Mouse (Mus musculus): Measurements from ENCODE around the gene Steap2. TPM values are rescaled to one million over a fixed set of nuclear protein-coding genes. Genes with fewer than 3 reads are reported as not detected.
A peak's percentile ranks its signal among the peaks of the same experiment; 100 is the strongest.

Gene Steap2
- polyA plus RNA-seq, 1 experiment from 2014 or later, result 6.2 TPM

GRCm38 (mm10) chr5:5663057-5663456 is 31.3 kb downstream of the Steap2 start:
- WGBS, result 43% methylated on average over 6 of the region's 6 CpGs
- no peaks in the 10 kb centered on the region for H3K9me3 ChIP-seq
- 0 out of 2 replicates have a peak, but pooled peaks have one; percentile 7 for ATAC-seq (ENCODE audit: low read depth)

DNA sequence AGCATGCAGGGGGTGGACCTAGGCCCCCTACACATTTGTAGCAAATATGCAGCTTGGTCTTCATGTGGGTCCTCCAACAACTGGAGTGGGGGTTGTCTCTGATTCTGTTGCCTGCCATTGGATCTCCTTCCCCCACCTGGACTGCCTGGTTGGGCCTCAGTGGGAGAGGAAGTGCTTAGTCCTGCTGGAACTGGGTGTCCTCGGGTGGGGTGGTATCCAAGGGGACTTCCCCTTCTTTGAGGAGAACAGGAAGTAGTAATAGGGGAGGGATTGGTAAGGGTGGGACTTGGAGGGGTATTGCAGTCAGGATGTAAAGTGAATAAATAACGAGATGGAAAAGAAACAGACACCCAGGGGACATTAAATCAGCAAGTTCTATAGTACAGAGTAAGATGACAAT is 35.7 kb downstream of the Steap2 start:
- no peak overlapping the region for H3K4me2 ChIP-seq
- H3K4me3 ChIP-seq, result no peak overlapping the region
- no peaks in the 10 kb centered on the region for H3K36me3 ChIP-seq
- H3K4me1 ChIP-seq (replicated peaks), result peaks cover 7% of the 10 kb centered on the region
- H3K9me3 ChIP-seq, result no peaks in the 10 kb centered on the region
- no peak for ATAC-seq (ENCODE audit: low read depth)
- H3K9ac ChIP-seq, result no peak overlapping the region
- H3K27ac ChIP-seq (replicated peaks), result no peak overlapping the region
- 0 out of 2 replicates have a peak, but pooled peaks cover 7% of the 10 kb centered on the region for H3K27me3 ChIP-seq
- WGBS, result 53% methylated on average over 2 of the region's 2 CpGs

More at GRCm38 (mm10) chr5:5663057-5663456, 31.3 kb downstream of the Steap2 start:
- Histone ChIP-seq H3K4me2 (peak overlapping the region; percentile 87), H3K9ac (peak overlapping the region; percentile 85), H3K36me3 (no peaks in the 10 kb centered on the region), H3K27me3 (0 out of 2 replicates have a peak, but pooled peaks cover 7% of the 10 kb centered on the region), H3K4me1 (replicated peaks) (peaks cover 24% of the 10 kb centered on the region), H3K27ac (replicated peaks) (no peak overlapping the region), H3K4me3 (peak overlapping the region; percentile 71)

- no peak overlapping the region for H3K4me2 ChIP-seq
- ATAC-seq (ENCODE audit: low read depth), result no peak
- 0 out of 2 replicates have a peak, but pooled peaks cover 5% of the 10 kb centered on the region for H3K27me3 ChIP-seq
- no peak overlapping the region for H3K27ac ChIP-seq (replicated peaks)
- H3K9me3 ChIP-seq, result no peaks in the 10 kb centered on the region
- H3K4me1 ChIP-seq (replicated peaks), result peaks cover 2% of the 10 kb centered on the region
- H3K9ac ChIP-seq, result no peak overlapping the region
- H3K36me3 ChIP-seq, result no peaks in the 10 kb centered on the region
- no peak overlapping the region for H3K4me3 ChIP-seq
- WGBS, result 81% methylated on average over 2 of the region's 2 CpGs
Measured at GRCm38 (mm10) chr5:5657932-5658331, 36.4 kb downstream of the Steap2 start.

- Histone ChIP-seq H3K9me3 (no peaks in the 10 kb centered on the region), H3K4me3 (no peak overlapping the region), H3K4me2 (no peak overlapping the region), H3K36me3 (no peaks in the 10 kb centered on the region), H3K9ac (no peak overlapping the region), H3K4me1 (replicated peaks) (no peaks in the 10 kb centered on the region), H3K27ac (replicated peaks) (no peak overlapping the region), H3K27me3 (no peaks in the 10 kb centered on the region)
- no peak for ATAC-seq (ENCODE audit: low read depth)
- 77% methylated on average over 6 of the region's 6 CpGs for WGBS
Measured at GRCm38 (mm10) chr5:5648817-5649569, 45.4 kb downstream of the Steap2 start.

DNA sequence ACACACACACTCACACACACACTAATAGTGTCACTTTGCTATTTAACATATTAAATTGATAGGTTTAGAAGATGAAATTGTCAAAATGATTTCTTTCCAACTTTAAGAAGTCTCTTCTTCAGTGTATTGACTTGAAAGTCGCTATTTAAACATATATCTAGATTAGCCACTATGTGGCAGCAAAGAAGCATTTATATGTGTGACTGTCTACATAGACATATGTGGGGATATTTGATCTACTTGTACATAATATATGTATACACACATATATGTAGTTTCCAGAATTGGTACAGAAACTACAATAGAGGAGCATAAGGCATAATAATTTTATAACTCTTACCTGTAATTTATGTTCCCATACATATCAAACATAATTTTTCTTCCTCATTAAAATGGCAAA is 48.2 kb downstream of the Steap2 start:
- H3K9ac ChIP-seq, result no peak overlapping the region
- H3K4me1 ChIP-seq (replicated peaks), result no peaks in the 10 kb centered on the region
- H3K9me3 ChIP-seq, result no peaks in the 10 kb centered on the region
- no peak overlapping the region for H3K27ac ChIP-seq (replicated peaks)
- 23% methylated on average over 1 of the region's 1 CpGs for WGBS
- no peaks in the 10 kb centered on the region for H3K36me3 ChIP-seq
- no peak overlapping the region for H3K4me3 ChIP-seq
- peak; percentile 67; the same call in 1 of the 2 replicates for ATAC-seq (ENCODE audit: low read depth)
- no peaks in the 10 kb centered on the region for H3K27me3 ChIP-seq
- H3K4me2 ChIP-seq, result no peak overlapping the region

DNA sequence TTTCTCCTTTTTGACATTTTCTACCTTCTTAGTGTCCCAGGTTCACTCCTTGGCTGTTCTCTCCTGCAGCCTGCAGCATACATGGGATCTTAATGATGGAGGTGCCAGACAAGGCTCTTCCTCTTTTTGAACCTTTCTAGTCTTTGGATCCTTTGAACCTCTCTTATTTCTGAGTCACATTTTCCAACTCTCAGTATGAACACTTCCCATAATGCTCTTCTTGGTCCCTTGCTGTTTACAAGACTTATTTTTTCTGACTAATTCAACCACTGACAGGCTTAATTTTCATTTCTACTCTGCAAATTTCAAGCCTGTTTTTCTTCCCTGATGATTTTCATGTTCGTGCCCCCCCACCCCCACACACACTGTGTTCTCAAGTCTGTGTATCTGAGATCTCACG is 55.9 kb downstream of the Steap2 start:
- Histone ChIP-seq H3K9me3 (no peaks in the 10 kb centered on the region), H3K27ac (replicated peaks) (no peak overlapping the region), H3K4me3 (no peak overlapping the region), H3K4me1 (replicated peaks) (no peaks in the 10 kb centered on the region), H3K4me2 (no peak overlapping the region), H3K36me3 (no peaks in the 10 kb centered on the region), H3K9ac (no peak overlapping the region), H3K27me3 (no peaks in the 10 kb centered on the region)
- 63% methylated on average over 2 of the region's 2 CpGs for WGBS
- no peak for ATAC-seq (ENCODE audit: low read depth)

DNA sequence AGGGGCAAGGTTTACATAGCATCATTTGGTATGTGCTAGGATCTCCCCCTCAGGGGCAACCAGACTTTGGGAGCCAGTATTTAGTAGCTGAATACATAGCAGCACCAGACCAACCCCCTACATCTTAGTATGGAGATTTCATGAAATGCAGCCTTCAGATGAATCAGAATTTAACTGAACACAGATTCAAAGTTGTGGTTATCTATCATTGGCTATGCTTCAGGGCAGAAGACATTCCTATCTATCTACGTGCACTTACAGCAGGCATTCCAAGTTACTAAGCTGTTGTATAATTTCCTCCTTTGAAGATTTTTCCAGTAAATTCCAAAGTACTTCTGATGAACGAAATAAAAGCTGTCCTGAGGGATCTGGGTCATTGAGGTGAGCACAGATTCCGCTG is 68.9 kb downstream of the Steap2 start:
- no peaks in the 10 kb centered on the region for H3K9me3 ChIP-seq
- WGBS, result 83% methylated on average over 3 of the region's 3 CpGs
- H3K9ac ChIP-seq, result no peak overlapping the region
- no peaks in the 10 kb centered on the region for H3K36me3 ChIP-seq
- no peak for ATAC-seq (ENCODE audit: low read depth)
- no peaks in the 10 kb centered on the region for H3K27me3 ChIP-seq
- H3K4me3 ChIP-seq, result no peak overlapping the region
- H3K4me2 ChIP-seq, result no peak overlapping the region
- H3K27ac ChIP-seq (replicated peaks), result no peak overlapping the region
- H3K4me1 ChIP-seq (replicated peaks), result no peaks in the 10 kb centered on the region

DNA sequence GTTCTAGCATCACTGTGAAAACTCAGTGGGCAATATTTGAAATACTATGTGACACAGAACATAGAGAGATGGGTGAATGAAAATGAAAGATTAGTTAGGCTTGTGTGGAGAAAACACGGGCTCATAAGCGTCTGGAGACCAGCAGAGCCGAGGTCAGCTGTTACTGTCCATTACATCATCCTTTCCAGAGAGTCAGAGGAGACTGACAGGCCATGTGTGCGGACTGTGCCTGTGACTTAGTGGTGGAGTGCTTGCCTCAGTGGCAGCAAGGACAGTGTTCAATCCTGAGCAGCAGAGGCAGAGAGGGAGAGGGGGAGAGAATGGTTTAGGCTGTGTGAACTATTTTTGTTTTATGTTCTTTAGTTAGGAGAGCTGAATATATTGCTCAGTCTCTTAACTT is 76.0 kb downstream of the Steap2 start:
- H3K27ac ChIP-seq (replicated peaks), result no peak overlapping the region
- H3K9ac ChIP-seq, result no peak overlapping the region
- H3K9me3 ChIP-seq, result no peaks in the 10 kb centered on the region
- ATAC-seq (ENCODE audit: low read depth), result no peak
- no peaks in the 10 kb centered on the region for H3K27me3 ChIP-seq
- no peak overlapping the region for H3K4me2 ChIP-seq
- no peaks in the 10 kb centered on the region for H3K4me1 ChIP-seq (replicated peaks)
- no peaks in the 10 kb centered on the region for H3K36me3 ChIP-seq
- no peak overlapping the region for H3K4me3 ChIP-seq
- WGBS, result 69% methylated on average over 4 of the region's 4 CpGs

Other genes starting within 250 kb of the Steap2 start
- not detected in 2 replicates for gene 1700015F17Rik, start 215.4 kb downstream of the Steap2 start, polyA plus RNA-seq (2015; fragmentation: Nextera tagmentation; extraction: Ambion mirVana)
- 17.1 and 23.9 TPM in 2 replicates for gene Cldn12, start 179.6 kb downstream of the Steap2 start, polyA plus RNA-seq (2015; fragmentation: Nextera tagmentation; extraction: Ambion mirVana)
- gene Gtpbp10, start 135.0 kb downstream of the Steap2 start, polyA plus RNA-seq (2015; fragmentation: Nextera tagmentation; extraction: Ambion mirVana), result 19.1 and 20.3 TPM in 2 replicates
- 14.4 and 14.7 TPM in 2 replicates for gene Gm8773, start 120.8 kb downstream of the Steap2 start, polyA plus RNA-seq (2015; fragmentation: Nextera tagmentation; extraction: Ambion mirVana)
- gene Cfap69, start 30.3 kb downstream of the Steap2 start, polyA plus RNA-seq (2015; fragmentation: Nextera tagmentation; extraction: Ambion mirVana), result 3.7 and 5.2 TPM in 2 replicates
- gene Steap1, start 54.7 kb upstream of the Steap2 start, polyA plus RNA-seq (2015; fragmentation: Nextera tagmentation; extraction: Ambion mirVana), result 1.6 and 2.1 TPM in 2 replicates

All from neural tube, embryonic 13.5 days (tissue).